Mouse (Mus musculus): ENCODE measurements around the gene Grxcr1.
A peak's percentile ranks its signal among the peaks of the same experiment; 100 is the strongest.

Grxcr1 gene

GRCm38 (mm10) chr5:68087174-68087573 lies 55.5 kb downstream of the Grxcr1 start:
- no peak for DNase-seq (ENCODE audit: low spot score in 2 of 2)

GRCm38 (mm10) chr5:68093085-68093484 lies 61.5 kb downstream of the Grxcr1 start:
- no peak for DNase-seq (ENCODE audit: low spot score in 2 of 2)

- DNase-seq (ENCODE audit: low spot score in 2 of 2), result no peak
These were observed 66.3 kb downstream of the Grxcr1 start for GRCm38 (mm10) chr5:68097665-68098624.

- DNase-seq (ENCODE audit: low spot score in 2 of 2), result peak; percentile 15 to 49
These were observed 80.9 kb downstream of the Grxcr1 start for GRCm38 (mm10) chr5:68112430-68113036.

- DNase-seq (ENCODE audit: low spot score in 2 of 2), result no peak
These were observed 89.2 kb downstream of the Grxcr1 start for GRCm38 (mm10) chr5:68120880-68121279.

GRCm38 (mm10) chr5:68122883-68123282 lies 91.2 kb downstream of the Grxcr1 start:
- no peak for DNase-seq (ENCODE audit: low spot score in 2 of 2)

- no peak for DNase-seq (ENCODE audit: low spot score in 2 of 2)
These were observed 93.8 kb downstream of the Grxcr1 start for GRCm38 (mm10) chr5:68125478-68125877.

- DNase-seq (ENCODE audit: low spot score in 2 of 2), result peak in 1 of 2 experiments; percentile 22
These were observed 96.8 kb downstream of the Grxcr1 start for GRCm38 (mm10) chr5:68128421-68128820.

GRCm38 (mm10) chr5:68128821-68129608 lies 97.4 kb downstream of the Grxcr1 start:
- DNase-seq (ENCODE audit: low spot score in 2 of 2), result no peak

GRCm38 (mm10) chr5:68146818-68147217 lies 115.2 kb downstream of the Grxcr1 start:
- DNase-seq (ENCODE audit: low spot score in 2 of 2), result no peak

GRCm38 (mm10) chr5:68149946-68150345 lies 118.3 kb downstream of the Grxcr1 start:
- DNase-seq (ENCODE audit: low spot score in 2 of 2), result no peak

- DNase-seq (ENCODE audit: low spot score in 2 of 2), result no peak
These were observed 118.9 kb downstream of the Grxcr1 start for GRCm38 (mm10) chr5:68150347-68151043.

- no peak for DNase-seq (ENCODE audit: low spot score in 2 of 2)
These were observed 130.9 kb downstream of the Grxcr1 start for GRCm38 (mm10) chr5:68162503-68162902.

- DNase-seq (ENCODE audit: low spot score in 2 of 2), result no peak
These were observed 134.3 kb downstream of the Grxcr1 start for GRCm38 (mm10) chr5:68165954-68166353.
